Mouse (Mus musculus): ENCODE measurements around the gene Gm45021.

GRCm38 (mm10) chr6:48572572-48573061, 16.8 kb upstream of the Gm45021 start, which contains the start of gene Rarres2:
- no peak for TF ChIP-seq CTCF (IDR thresholded peaks at IDR 0.05; ENCODE audit: low read depth, low read length)
- TF ChIP-seq POLR2AphosphoS5 (IDR thresholded peaks at IDR 0.05; ENCODE audit: insufficient replicate concordance, low read depth, low read length) = no peak
- TF ChIP-seq GATA2 (IDR thresholded peaks at IDR 0.05; ENCODE audit: borderline replicate concordance, low read depth, low read length) = no peak
- TF ChIP-seq TAL1 (conservative IDR thresholded peaks at IDR 0.05; ENCODE audit: low read depth, low read length) = no peak

Data from G1E (cell line).